Mouse (Mus musculus) monocyte, adult 5-6 weeks (primary cell): Measurements from ENCODE around the gene Lrrc26. TPM values are rescaled to one million over a fixed set of nuclear protein-coding genes. Genes with fewer than 3 reads are reported as not detected.

Experiments used
- ATAC-seq: fragments of 153-309, 156-312 bp; replicated peaks from 2 replicates; pipeline ENCODE4 v1.8.0; 2017; ENCODE audit warnings: mild to moderate bottlenecking; ENCODE audit not compliant: low TSS enrichment, insufficient number of reproducible peaks, severe bottlenecking, poor library complexity, low FRiP score
- total RNA-seq: library from RNA; stranded (forward); fragments of 200-1000, 200-491, 200-594 nt; gene quantifications from 3 replicates; pipeline ENCODE4 v1.2.3, GENCODE M21; 2017

The Lrrc26 gene
- total RNA-seq, 1 experiment from 2014 or later = not detected

GRCm38 (mm10) chr2:25291184-25292053 lies 1.7 kb downstream of the Lrrc26 start:
- ATAC-seq = no peak

GRCm38 (mm10) chr2:25292054-25292544 lies 2.4 kb downstream of the Lrrc26 start:
- ATAC-seq = no peak

GRCm38 (mm10) chr2:25292856-25293255 lies 3.1 kb downstream of the Lrrc26 start:
- ATAC-seq = no peak

GRCm38 (mm10) chr2:25293706-25294105 lies 4.0 kb downstream of the Lrrc26 start:
- ATAC-seq = no peak

- no peak for ATAC-seq
These were observed 7.4 kb downstream of the Lrrc26 start for GRCm38 (mm10) chr2:25297093-25297492.

GRCm38 (mm10) chr2:25298046-25298445 lies 8.3 kb downstream of the Lrrc26 start:
- no peak for ATAC-seq

GRCm38 (mm10) chr2:25303452-25303851 lies 13.7 kb downstream of the Lrrc26 start:
- ATAC-seq = no peak

GRCm38 (mm10) chr2:25303931-25304656 lies 14.4 kb downstream of the Lrrc26 start:
- ATAC-seq = no peak

GRCm38 (mm10) chr2:25304657-25305541 lies 15.2 kb downstream of the Lrrc26 start:
- peak; percentile 77 for ATAC-seq

- ATAC-seq = no peak
These were observed 16.1 kb downstream of the Lrrc26 start for GRCm38 (mm10) chr2:25305587-25306359.

- no peak for ATAC-seq
These were observed 20.5 kb downstream of the Lrrc26 start for GRCm38 (mm10) chr2:25310180-25310579.

GRCm38 (mm10) chr2:25310969-25311368 lies 21.3 kb downstream of the Lrrc26 start:
- ATAC-seq = no peak

GRCm38 (mm10) chr2:25311491-25311891 lies 21.8 kb downstream of the Lrrc26 start:
- no peak for ATAC-seq

GRCm38 (mm10) chr2:25318119-25318966 lies 28.6 kb downstream of the Lrrc26 start:
- no peak for ATAC-seq

GRCm38 (mm10) chr2:25318971-25319773 lies 29.5 kb downstream of the Lrrc26 start, which contains the start of gene Grin1:
Grin1 (minus strand) TSS chr2:25319187.
- ATAC-seq = peak; percentile 52; the same call in 1 of the 2 replicates

GRCm38 (mm10) chr2:25320084-25320483 lies 30.4 kb downstream of the Lrrc26 start:
- no peak for ATAC-seq
